Mouse (Mus musculus) embryonic fibroblast, embryonic 13.5 days (primary cell): ENCODE data around the gene Npas3.

Experiments
- CTCF ChIP-seq: IDR thresholded peaks from 2 replicates; pipeline ENCODE4 v1.5.1; 2011; ENCODE audit warnings: mild to moderate bottlenecking, control low read depth, low read length, moderate library complexity, borderline replicate concordance; ENCODE audit not compliant: insufficient read depth
- POLR2A ChIP-seq: IDR thresholded peaks from 2 replicates; pipeline ENCODE4 v1.6.1; 2011; ENCODE audit warnings: low read depth, mild to moderate bottlenecking, control low read depth, low read length, moderate library complexity

GRCm38 (mm10) chr12:53229419-53229818 lies 19.1 kb upstream of the Npas3 start:
- TF ChIP-seq POLR2A (no peak), CTCF (no peak)
